Mouse (Mus musculus) lung, embryonic 15.5 days (tissue): ENCODE data around the gene Eif2s3x. TPM values are rescaled to one million over a fixed set of nuclear protein-coding genes. Genes with fewer than 3 reads are reported as not detected.
A peak's percentile ranks its signal among the peaks of the same experiment; 100 is the strongest.
"Not testable (repeated sequence)": the region's sequence is repeated elsewhere in the genome, so short reads cannot be mapped to it uniquely, and the experiment has no call there.

ENCODE experiments used
- ATAC-seq: fragments of 200-750 bp; cut with Nextera tagmentation; 2 replicates; pipeline ENCODE4 v1.8.0; 2017; ENCODE audit warnings: moderate number of reproducible peaks, borderline replicate concordance; ENCODE audit not compliant: low FRiP score, low TSS enrichment; ENCODE audit errors: extremely low read depth
- H3K27ac ChIP-seq: fragments of 300-500 bp; sonication (generic); 2 replicates; pipeline ENCODE4 v1.5.1; 2015; ENCODE audit warnings: moderate library complexity, mild to moderate bottlenecking, inconsistent platforms
- H3K27me3 ChIP-seq: fragments of 300-500 bp; sonication (generic); 2 replicates; pipeline ENCODE4 v1.6.1; 2015; ENCODE audit warnings: inconsistent platforms
- H3K36me3 ChIP-seq: fragments of 300-500 bp; sonication (generic); 2 replicates; pipeline ENCODE4 v1.6.1; 2015; ENCODE audit warnings: inconsistent platforms
- H3K4me1 ChIP-seq: fragments of 300-500 bp; sonication (generic); 2 replicates; pipeline ENCODE4 v1.6.1; 2015; ENCODE audit warnings: inconsistent platforms
- H3K4me2 ChIP-seq: fragments of 300-500 bp; sonication (generic); 2 replicates; pipeline ENCODE4 v1.6.1; 2015; ENCODE audit warnings: inconsistent platforms, mild to moderate bottlenecking, moderate library complexity
- H3K4me3 ChIP-seq: fragments of 300-500 bp; sonication (generic); 2 replicates; pipeline ENCODE4 v1.5.1; 2015; ENCODE audit warnings: mild to moderate bottlenecking, inconsistent platforms
- H3K9ac ChIP-seq: fragments of 300-500 bp; sonication (generic); 2 replicates; pipeline ENCODE4 v1.6.1; 2015; ENCODE audit warnings: inconsistent platforms
- H3K9me3 ChIP-seq: fragments of 300-500 bp; sonication (generic); 2 replicates; pipeline ENCODE4 v1.6.1; 2016; ENCODE audit warnings: inconsistent platforms
- WGBS: fragments of 180-500 bp; shearing (Covaris S2); methylation state at CpG from one replicate; pipeline ENCODE4 v1.1.7; 2015; 5-methylcytosine and 5-hydroxymethylcytosine counted together
- polyA plus RNA-seq: library from polyadenylated mRNA; unstranded; fragments of >200 nt; fragmentation: Nextera tagmentation; extraction: Ambion mirVana; gene quantifications from 2 replicates; pipeline ENCODE4 v1.2.1, GENCODE M21; 2015

Eif2s3x gene
- polyA plus RNA-seq = 72.6 and 73.5 TPM in 2 replicates

- Histone ChIP-seq H3K4me3 (peak within 1 kb of the TSS; percentile 79), H3K4me2 (peak within 1 kb of the TSS; percentile 60), H3K9ac (peak within 1 kb of the TSS; percentile 78), H3K27me3 (no peaks in the 10 kb centered on the region), H3K27ac (peak within 1 kb of the TSS; percentile 86), H3K36me3 (peaks cover 16% of the 10 kb centered on the region), H3K4me1 (0 out of 2 replicates have a peak, but pooled peaks cover 4% of the 10 kb centered on the region), H3K9me3 (no peaks in the 10 kb centered on the region)
- ATAC-seq = peak; percentile 95
- under 1% methylated on average over 52 of the region's 52 CpGs for WGBS
Observed at GRCm38 (mm10) chrX:94212597-94213321, at the start of gene Eif2s3x. TSS of gene Eif2s3x (minus strand) at chrX:94212862.

- H3K27ac ChIP-seq = no peak overlapping the region
- H3K9ac ChIP-seq = peak overlapping the region; percentile 68
- H3K9me3 ChIP-seq = no peaks in the 10 kb centered on the region
- peak overlapping the region; percentile 58 for H3K4me2 ChIP-seq
- whole genome bisulfite sequencing = 19% methylated on average over 12 of the region's 12 CpGs
- H3K4me1 ChIP-seq = no peaks in the 10 kb centered on the region
- peaks cover 57% of the 10 kb centered on the region for H3K27me3 ChIP-seq
- no peaks in the 10 kb centered on the region for H3K36me3 ChIP-seq
- no peak for ATAC-seq
- peak overlapping the region; percentile 67 for H3K4me3 ChIP-seq
Observed at GRCm38 (mm10) chrX:94235601-94236000, 22.9 kb upstream of the Eif2s3x start.

GRCm38 (mm10) chrX:94235190-94235555 lies 22.5 kb upstream of the Eif2s3x start:
- H3K27me3 ChIP-seq = peaks cover 58% of the 10 kb centered on the region
- ATAC-seq = no peak; the same call in 1 of the 2 replicates

GRCm38 (mm10) chrX:94234532-94235189 lies 22.0 kb upstream of the Eif2s3x start, which contains the start of gene Klhl15:
TSS of gene Klhl15 (plus strand) at chrX:94234599.
- Histone ChIP-seq H3K4me1 (no peaks in the 10 kb centered on the region), H3K27ac (peak within 1 kb of the TSS; percentile 88), H3K9me3 (no peaks in the 10 kb centered on the region), H3K4me2 (peak within 1 kb of the TSS; percentile 58), H3K9ac (peak within 1 kb of the TSS; percentile 68), H3K4me3 (peak within 1 kb of the TSS; percentile 67), H3K36me3 (no peaks in the 10 kb centered on the region), H3K27me3 (peaks cover 61% of the 10 kb centered on the region)
- 6% methylated on average over 49 of the region's 70 CpGs for WGBS
- peak; percentile 99 for ATAC-seq

More at GRCm38 (mm10) chrX:94235190-94235555, 22.5 kb upstream of the Eif2s3x start:
- Histone ChIP-seq H3K4me1 (no peaks in the 10 kb centered on the region), H3K4me3 (peak overlapping the region; percentile 67), H3K36me3 (no peaks in the 10 kb centered on the region), H3K9ac (peak overlapping the region; percentile 68), H3K9me3 (no peaks in the 10 kb centered on the region), H3K4me2 (peak overlapping the region; percentile 58), H3K27ac (peak overlapping the region; percentile 88)
- 17% methylated on average over 35 of the region's 35 CpGs for WGBS

- H3K27me3 ChIP-seq = peaks cover 58% of the 10 kb centered on the region
- H3K36me3 ChIP-seq = no peaks in the 10 kb centered on the region
- peak overlapping the region; percentile 58 for H3K4me2 ChIP-seq
- 14% methylated on average over 25 of the region's 25 CpGs for WGBS
- no peak for ATAC-seq
- peak overlapping the region; percentile 67 for H3K4me3 ChIP-seq
- peak overlapping the region; percentile 88 for H3K27ac ChIP-seq
- no peaks in the 10 kb centered on the region for H3K4me1 ChIP-seq
- H3K9me3 ChIP-seq = no peaks in the 10 kb centered on the region
- peak overlapping the region; percentile 68 for H3K9ac ChIP-seq
Observed at GRCm38 (mm10) chrX:94233936-94234531, 21.4 kb upstream of the Eif2s3x start.

GRCm38 (mm10) chrX:94233432-94233831 lies 20.8 kb upstream of the Eif2s3x start:
- H3K4me3 ChIP-seq = no peak overlapping the region
- H3K4me1 ChIP-seq = no peaks in the 10 kb centered on the region
- ATAC-seq = no peak
- H3K36me3 ChIP-seq = no peaks in the 10 kb centered on the region
- no peak overlapping the region for H3K9ac ChIP-seq
- no peak overlapping the region for H3K27ac ChIP-seq
- H3K9me3 ChIP-seq = no peaks in the 10 kb centered on the region
- WGBS = 39% methylated on average over 5 of the region's 5 CpGs
- peaks cover 52% of the 10 kb centered on the region for H3K27me3 ChIP-seq
- peak overlapping the region; percentile 58; the same call in 1 of the 2 replicates for H3K4me2 ChIP-seq

GRCm38 (mm10) chrX:94213384-94213783 lies 722 bp upstream of the Eif2s3x start:
- peak overlapping the region; percentile 60 for H3K4me2 ChIP-seq
- no peak overlapping the region for H3K9ac ChIP-seq
- H3K4me3 ChIP-seq = peak overlapping the region; percentile 79
- no peaks in the 10 kb centered on the region for H3K27me3 ChIP-seq
- no peaks in the 10 kb centered on the region for H3K9me3 ChIP-seq
- H3K4me1 ChIP-seq = 0 out of 2 replicates have a peak, but pooled peaks cover 4% of the 10 kb centered on the region
- ATAC-seq = 0 out of 2 replicates have a peak, but pooled peaks have one; percentile 23
- 4% methylated on average over 7 of the region's 7 CpGs for WGBS
- H3K36me3 ChIP-seq = peaks cover 10% of the 10 kb centered on the region
- peak overlapping the region; percentile 86; the same call in 1 of the 2 replicates for H3K27ac ChIP-seq

GRCm38 (mm10) chrX:94212264-94212596 lies 432 bp downstream of the Eif2s3x start:
- Histone ChIP-seq H3K36me3 (peaks cover 20% of the 10 kb centered on the region), H3K27ac (peak overlapping the region; percentile 86), H3K4me3 (peak overlapping the region; percentile 79), H3K9me3 (no peaks in the 10 kb centered on the region), H3K9ac (peak overlapping the region; percentile 78), H3K27me3 (no peaks in the 10 kb centered on the region), H3K4me1 (0 out of 2 replicates have a peak, but pooled peaks cover 4% of the 10 kb centered on the region), H3K4me2 (peak overlapping the region; percentile 60)
- under 1% methylated on average over 12 of the region's 12 CpGs for WGBS
- peak; percentile 68 for ATAC-seq

GRCm38 (mm10) chrX:94197789-94198188 lies 14.9 kb downstream of the Eif2s3x start:
- Histone ChIP-seq H3K4me1 (no peaks in the 10 kb centered on the region), H3K9ac (no peak overlapping the region), H3K9me3 (no peaks in the 10 kb centered on the region), H3K4me2 (no peak overlapping the region), H3K27ac (no peak overlapping the region), H3K36me3 (peaks cover 80% of the 10 kb centered on the region), H3K4me3 (no peak overlapping the region), H3K27me3 (no peaks in the 10 kb centered on the region)
- ATAC-seq = no peak
- WGBS = 85% methylated on average over 5 of the region's 5 CpGs

- ATAC-seq, H3K9ac ChIP-seq, H3K9me3 ChIP-seq, H3K4me2 ChIP-seq, H3K27me3 ChIP-seq, H3K4me1 ChIP-seq, H3K4me3 ChIP-seq, H3K27ac ChIP-seq: not testable (repeated sequence)
- H3K36me3 ChIP-seq = peaks cover 61% of the 10 kb centered on the region
- whole genome bisulfite sequencing = 57% methylated on average over 4 of the region's 4 CpGs
Observed at GRCm38 (mm10) chrX:94193901-94194300, 18.8 kb downstream of the Eif2s3x start.

GRCm38 (mm10) chrX:94185156-94185555 lies 27.5 kb downstream of the Eif2s3x start:
- 36% methylated on average over 1 of the region's 1 CpGs for WGBS

More at GRCm38 (mm10) chrX:94185156-94185555, 27.5 kb downstream of the Eif2s3x start:
- no peak overlapping the region for H3K4me3 ChIP-seq
- no peaks in the 10 kb centered on the region for H3K4me1 ChIP-seq
- H3K27me3 ChIP-seq = peaks cover 17% of the 10 kb centered on the region; the same call in 1 of the 2 replicates
- ATAC-seq = no peak
- no peaks in the 10 kb centered on the region for H3K9me3 ChIP-seq
- no peak overlapping the region for H3K9ac ChIP-seq
- H3K27ac ChIP-seq = no peak overlapping the region
- H3K36me3 ChIP-seq = no peaks in the 10 kb centered on the region
- H3K4me2 ChIP-seq = no peak overlapping the region
